Mouse (Mus musculus) hindbrain, embryonic 11.5 days (tissue): ENCODE data around the gene Zfp729b. TPM values are rescaled to one million over a fixed set of nuclear protein-coding genes. Genes with fewer than 3 reads are reported as not detected.

Source experiments
- polyA plus RNA-seq: library from polyadenylated mRNA; unstranded; fragments of >200 nt; fragmentation: Nextera tagmentation; extraction: Ambion mirVana; gene quantifications from 2 replicates; pipeline ENCODE4 v1.2.1, GENCODE M21; 2014

Zfp729b gene
- polyA plus RNA-seq, 1 experiment from 2014 or later: 5.4 TPM

Other genes starting within 250 kb of the Zfp729b start
- not detected in 2 replicates for gene Gm28044, start 249.2 kb downstream of the Zfp729b start, polyA plus RNA-seq
- gene Zfp953, start 249.1 kb downstream of the Zfp729b start, polyA plus RNA-seq: 0.75 and 1.2 TPM in 2 replicates
- gene Gm28041, start 234.0 kb downstream of the Zfp729b start, polyA plus RNA-seq: 0.25 TPM in 1 of 2 replicates, not detected in the other
- 1.1 and 1.2 TPM in 2 replicates for gene Zfp456, start 233.9 kb downstream of the Zfp729b start, polyA plus RNA-seq
- 3.2 and 4.3 TPM in 2 replicates for gene Zfp429, start 209.9 kb downstream of the Zfp729b start, polyA plus RNA-seq
- 0.70 and 1.4 TPM in 2 replicates for gene Zfp459, start 188.3 kb downstream of the Zfp729b start, polyA plus RNA-seq
- 7.5 TPM in 2 replicates for gene Zfp874a, start 158.1 kb downstream of the Zfp729b start, polyA plus RNA-seq
- 1.3 and 1.4 TPM in 2 replicates for gene Zfp874b, start 125.4 kb downstream of the Zfp729b start, polyA plus RNA-seq
- gene Zfp58, start 109.2 kb downstream of the Zfp729b start, polyA plus RNA-seq: 15.4 and 15.6 TPM in 2 replicates
- gene Gm26965, start 83.6 kb downstream of the Zfp729b start, polyA plus RNA-seq: 0.23 TPM in 1 of 2 replicates, not detected in the other
- 34.9 and 39.7 TPM in 2 replicates for gene Zfp87, start 83.5 kb downstream of the Zfp729b start, polyA plus RNA-seq
- 19.5 and 21.8 TPM in 2 replicates for gene Zfp748, start 55.9 kb downstream of the Zfp729b start, polyA plus RNA-seq
- gene Gm49345, start 28.1 kb upstream of the Zfp729b start, polyA plus RNA-seq: 0.94 TPM in 1 of 2 replicates, not detected in the other
- gene Zfp729a, start 28.1 kb upstream of the Zfp729b start, polyA plus RNA-seq: 3.8 and 4.3 TPM in 2 replicates
- 11.9 and 14.3 TPM in 2 replicates for gene Zfp738, start 77.4 kb upstream of the Zfp729b start, polyA plus RNA-seq
- 4.0 and 5.3 TPM in 2 replicates for gene Zfp65, start 119.5 kb upstream of the Zfp729b start, polyA plus RNA-seq
- gene Zfp85, start 145.5 kb upstream of the Zfp729b start, polyA plus RNA-seq: 6.0 and 6.3 TPM in 2 replicates
- 3.8 and 3.9 TPM in 2 replicates for gene Zfp493, start 170.0 kb upstream of the Zfp729b start, polyA plus RNA-seq
- 8.4 and 9.7 TPM in 2 replicates for gene Zfp273, start 204.0 kb upstream of the Zfp729b start, polyA plus RNA-seq
- gene Gm10037, start 221.4 kb upstream of the Zfp729b start, polyA plus RNA-seq: 2.7 and 3.3 TPM in 2 replicates